Mouse (Mus musculus) intestine, embryonic 14.5 days (tissue): Measurements from ENCODE around the gene Camk2d. TPM values are rescaled to one million over a fixed set of nuclear protein-coding genes. Genes with fewer than 3 reads are reported as not detected.

Source experiments
- ATAC-seq: fragments of 200-750 bp; cut with Nextera tagmentation; replicated peaks from 2 replicates; pipeline ENCODE4 v1.8.0; 2017; ENCODE audit warnings: low read depth, moderate number of reproducible peaks, moderate TSS enrichment, moderate library complexity; ENCODE audit not compliant: low FRiP score, low TSS enrichment
- DNase-seq: peaks from one replicate; pipeline ENCODE4 v3.0.0-alpha.2; 2018; ENCODE audit warnings: low spot score
- H3K27ac ChIP-seq: fragments of 300-500 bp; sonication (generic); 2 replicates; pipeline ENCODE4 v1.5.1; 2014; ENCODE audit warnings: low read depth, mild to moderate bottlenecking, control low read depth
- H3K27me3 ChIP-seq: fragments of 300-500 bp; sonication (generic); replicated peaks from 2 replicates; pipeline ENCODE4 v1.6.1; 2014; ENCODE audit warnings: low read length, control low read depth; ENCODE audit not compliant: control insufficient read depth, insufficient read depth
- H3K36me3 ChIP-seq: fragments of 300-500 bp; sonication (generic); 2 replicates; pipeline ENCODE4 v1.6.1; 2014; ENCODE audit warnings: low read length, control low read depth; ENCODE audit not compliant: control insufficient read depth, insufficient read depth
- H3K4me1 ChIP-seq: fragments of 300-500 bp; sonication (generic); replicated peaks from 2 replicates; pipeline ENCODE4 v1.6.1; 2014; ENCODE audit warnings: low read length, control low read depth, mixed read lengths; ENCODE audit not compliant: control insufficient read depth, insufficient read depth
- H3K4me2 ChIP-seq: fragments of 300-500 bp; sonication (generic); 2 replicates; pipeline ENCODE4 v1.6.1; 2014; ENCODE audit warnings: low read length
- H3K4me3 ChIP-seq: fragments of 300-500 bp; sonication (generic); 2 replicates; pipeline ENCODE4 v1.5.1; 2014; ENCODE audit warnings: low read depth, low read length, control low read depth, mixed read lengths
- H3K9ac ChIP-seq: fragments of 300-500 bp; sonication (generic); 2 replicates; pipeline ENCODE4 v1.6.1; 2014; ENCODE audit warnings: mild to moderate bottlenecking, low read length
- H3K9me3 ChIP-seq: fragments of 300-500 bp; sonication (generic); 2 replicates; pipeline ENCODE4 v1.6.1; 2016; ENCODE audit warnings: low read length, control low read depth; ENCODE audit not compliant: control insufficient read depth
- WGBS: fragments of 180-500 bp; shearing (Covaris S2); extraction: QIAGEN DNeasy Blood & Tissue Kit; methylation state at CpG from one replicate; pipeline ENCODE4 v1.1.7; 2014; 5-methylcytosine and 5-hydroxymethylcytosine counted together
- polyA plus RNA-seq: library from polyadenylated mRNA; unstranded; fragments of >200 nt; fragmentation: Nextera tagmentation; extraction: Ambion mirVana; gene quantifications from 2 replicates; pipeline ENCODE4 v1.2.1, GENCODE M21; 2014

The Camk2d gene
- polyA plus RNA-seq, 1 experiment from 2014 or later, result 47.0 TPM

DNA sequence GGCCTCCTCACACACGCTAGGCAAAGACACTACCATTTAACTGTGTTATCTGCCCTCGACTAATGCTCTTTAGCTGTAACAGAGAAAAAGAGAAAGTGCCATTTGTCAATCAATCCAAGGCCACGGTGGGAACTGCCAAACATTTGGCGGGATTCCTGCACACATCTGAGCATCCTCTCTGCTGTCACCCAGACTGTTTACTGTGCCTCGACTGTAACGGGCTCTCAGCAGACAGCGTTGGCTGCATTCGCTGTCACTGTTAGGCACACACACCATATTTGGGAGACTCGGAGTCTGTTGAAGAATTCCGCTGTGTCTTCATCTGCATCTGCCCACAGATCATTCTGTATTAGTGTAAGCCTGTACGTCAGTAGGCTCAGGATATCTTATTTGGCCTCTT is 6.7 kb downstream of the Camk2d start:
- no peaks in the 10 kb centered on the region for H3K27me3 ChIP-seq
- H3K9ac ChIP-seq, result no peak overlapping the region
- ATAC-seq, result no peak
- H3K4me2 ChIP-seq, result no peak overlapping the region
- 0 out of 2 replicates have a peak, but pooled peaks cover 3% of the 10 kb centered on the region for H3K4me1 ChIP-seq
- no peak for DNase-seq
- 0 out of 2 replicates have a peak, but pooled peaks cover 6% of the 10 kb centered on the region for H3K36me3 ChIP-seq
- no peaks in the 10 kb centered on the region for H3K9me3 ChIP-seq
- 64% methylated on average over 11 of the region's 11 CpGs for WGBS
- no peak overlapping the region for H3K27ac ChIP-seq
- no peak overlapping the region for H3K4me3 ChIP-seq

GRCm38 (mm10) chr3:126604656-126605434 is 8.7 kb downstream of the Camk2d start:
- H3K4me3 ChIP-seq, result no peak overlapping the region
- ATAC-seq (no peak), DNase-seq (no peak)
- WGBS, result 87% methylated on average over 9 of the region's 9 CpGs
- peaks cover 6% of the 10 kb centered on the region; the same call in 1 of the 2 replicates for H3K4me1 ChIP-seq
- 0 out of 2 replicates have a peak, but pooled peaks cover 6% of the 10 kb centered on the region for H3K36me3 ChIP-seq
- H3K9me3 ChIP-seq, result no peaks in the 10 kb centered on the region
- no peak overlapping the region for H3K27ac ChIP-seq
- no peaks in the 10 kb centered on the region for H3K27me3 ChIP-seq
- no peak overlapping the region for H3K9ac ChIP-seq
- H3K4me2 ChIP-seq, result no peak overlapping the region

DNA sequence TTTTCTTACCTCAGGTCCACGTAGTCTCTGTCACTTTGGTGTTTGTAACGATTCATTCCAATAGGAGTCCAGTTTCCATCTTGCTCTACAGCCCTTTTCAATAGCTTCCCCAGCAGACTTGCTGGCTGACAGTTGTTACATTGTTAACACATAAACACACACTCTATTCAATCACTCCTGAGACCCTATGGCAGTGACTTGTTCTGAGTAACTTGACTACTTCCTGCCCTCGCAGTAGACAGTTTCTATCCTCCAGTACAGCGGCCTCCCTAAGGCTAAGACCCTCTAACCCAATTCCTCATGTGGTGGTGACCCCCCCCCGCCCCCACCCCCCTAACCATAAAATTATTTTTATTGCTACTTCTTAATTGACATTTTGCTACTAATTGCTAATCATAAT is 13.2 kb downstream of the Camk2d start:
- H3K4me1 ChIP-seq, result peaks cover 13% of the 10 kb centered on the region
- no peaks in the 10 kb centered on the region for H3K36me3 ChIP-seq
- no peak overlapping the region; the same call in 1 of the 2 replicates for H3K27ac ChIP-seq
- peak; percentile 51; the same call in 1 of the 2 replicates for ATAC-seq
- 57% methylated on average over 5 of the region's 5 CpGs for WGBS
- H3K4me2 ChIP-seq, result no peak overlapping the region
- no peaks in the 10 kb centered on the region for H3K27me3 ChIP-seq
- no peak overlapping the region for H3K4me3 ChIP-seq
- H3K9ac ChIP-seq, result no peak overlapping the region
- no peak for DNase-seq
- no peaks in the 10 kb centered on the region for H3K9me3 ChIP-seq

- no peak overlapping the region for H3K4me3 ChIP-seq
- H3K36me3 ChIP-seq, result no peaks in the 10 kb centered on the region
- ATAC-seq (peak; percentile 92), DNase-seq (no peak)
- H3K27ac ChIP-seq, result no peak overlapping the region; the same call in 1 of the 2 replicates
- 71% methylated on average over 14 of the region's 14 CpGs for WGBS
- no peaks in the 10 kb centered on the region for H3K9me3 ChIP-seq
- H3K4me1 ChIP-seq, result peaks cover 13% of the 10 kb centered on the region
- H3K4me2 ChIP-seq, result no peak overlapping the region
- H3K27me3 ChIP-seq, result no peaks in the 10 kb centered on the region
- H3K9ac ChIP-seq, result no peak overlapping the region
Measured at GRCm38 (mm10) chr3:126609795-126610451, 13.8 kb downstream of the Camk2d start.

DNA sequence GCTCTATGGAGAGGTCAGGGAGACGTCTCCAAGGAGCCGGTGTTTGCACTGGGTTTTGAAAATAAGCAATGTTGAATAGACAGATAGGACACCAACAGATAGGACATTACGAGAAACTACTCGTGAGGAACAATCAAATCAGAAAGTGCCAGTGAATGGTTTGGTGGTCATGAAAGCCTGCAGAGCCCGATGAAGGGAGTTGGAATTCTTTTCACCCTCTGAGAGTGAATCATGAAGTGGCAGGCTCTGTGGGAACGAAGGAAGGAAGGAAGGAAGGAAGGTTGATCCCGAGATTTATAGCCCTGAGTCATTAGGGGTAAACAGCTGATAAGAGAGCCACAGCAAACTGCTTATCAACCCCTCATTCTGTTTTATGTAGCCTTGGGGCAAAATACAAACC is 15.5 kb downstream of the Camk2d start:
- peak overlapping the region; percentile 75 for H3K27ac ChIP-seq

GRCm38 (mm10) chr3:126612748-126613509 is 16.8 kb downstream of the Camk2d start:
- no peak overlapping the region for H3K9ac ChIP-seq
- DNase-seq, result no peak
- no peaks in the 10 kb centered on the region for H3K36me3 ChIP-seq
- no peaks in the 10 kb centered on the region for H3K27me3 ChIP-seq
- no peak overlapping the region for H3K4me2 ChIP-seq
- H3K27ac ChIP-seq, result no peak overlapping the region; the same call in 1 of the 2 replicates
- H3K9me3 ChIP-seq, result no peaks in the 10 kb centered on the region
- H3K4me1 ChIP-seq, result peaks cover 10% of the 10 kb centered on the region
- 65% methylated on average over 4 of the region's 4 CpGs for WGBS
- ATAC-seq, result no peak
- no peak overlapping the region for H3K4me3 ChIP-seq

More for the DNA sequence above, 15.5 kb downstream of the Camk2d start:
- no peak for DNase-seq
- 16% methylated on average over 7 of the region's 7 CpGs for WGBS
- Histone ChIP-seq H3K4me2 (peak overlapping the region; percentile 36; the same call in 1 of the 2 replicates), H3K9ac (no peak overlapping the region), H3K27me3 (no peaks in the 10 kb centered on the region), H3K4me3 (no peak overlapping the region), H3K36me3 (no peaks in the 10 kb centered on the region), H3K9me3 (no peaks in the 10 kb centered on the region), H3K4me1 (peaks cover 13% of the 10 kb centered on the region)
- ATAC-seq, result 0 out of 2 replicates have a peak, but pooled peaks have one; percentile 13

DNA sequence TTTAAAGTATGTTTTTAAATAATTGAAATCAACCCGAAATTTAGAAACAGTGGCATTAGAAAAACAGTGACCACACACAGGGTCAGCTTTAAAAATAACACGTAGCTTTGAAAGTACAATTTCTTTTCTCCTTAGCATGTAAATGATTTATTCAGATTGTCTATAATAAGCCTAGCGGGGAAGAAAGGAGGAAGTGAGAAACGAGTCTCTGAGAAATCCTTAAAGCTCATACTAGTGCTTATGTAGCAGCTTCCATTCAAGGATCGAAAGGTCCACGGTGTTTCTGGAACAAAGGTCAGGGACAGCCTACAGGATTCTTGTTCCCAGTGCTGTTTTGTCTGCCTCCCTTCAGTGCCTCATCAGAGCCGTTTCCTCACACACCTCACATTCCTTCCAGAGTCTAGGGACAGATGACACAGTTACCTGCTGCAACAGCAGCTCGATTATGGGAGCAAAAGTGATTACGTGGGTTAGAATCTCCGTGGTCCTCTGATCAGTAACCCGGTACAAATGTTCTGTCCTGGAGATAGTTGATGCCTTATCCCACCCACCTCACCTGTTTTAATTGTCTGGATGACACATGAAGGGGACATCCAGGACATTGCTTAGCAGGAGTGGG is 17.5 kb downstream of the Camk2d start:
- Histone ChIP-seq H3K4me1 (peaks cover 10% of the 10 kb centered on the region), H3K9me3 (no peaks in the 10 kb centered on the region), H3K27me3 (no peaks in the 10 kb centered on the region), H3K4me2 (no peak overlapping the region), H3K27ac (no peak overlapping the region), H3K9ac (no peak overlapping the region), H3K36me3 (no peaks in the 10 kb centered on the region), H3K4me3 (no peak overlapping the region)
- WGBS, result 64% methylated on average over 11 of the region's 11 CpGs
- no peak for ATAC-seq
- no peak for DNase-seq

DNA sequence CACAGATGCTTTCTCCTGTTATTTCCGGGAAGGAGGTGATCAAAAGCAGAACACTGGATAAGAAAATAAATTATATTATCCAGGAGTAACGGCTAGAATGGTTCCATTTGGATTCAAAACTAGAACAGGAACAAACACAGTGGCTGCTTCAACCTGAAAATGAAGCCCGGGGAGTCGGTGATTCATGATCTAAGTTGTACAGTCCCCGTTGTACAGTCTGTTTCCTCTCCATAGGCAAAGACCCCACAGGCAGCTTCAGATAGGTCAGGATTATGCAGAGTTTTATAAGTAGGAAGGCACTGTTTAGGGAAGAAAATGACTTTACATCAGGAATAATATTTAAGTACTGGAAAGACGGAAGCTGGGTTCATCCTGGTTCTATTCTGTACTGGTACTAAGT is 19.2 kb downstream of the Camk2d start:
- no peak overlapping the region for H3K27ac ChIP-seq
- peaks cover 6% of the 10 kb centered on the region for H3K4me1 ChIP-seq
- H3K9ac ChIP-seq, result no peak overlapping the region
- no peaks in the 10 kb centered on the region for H3K9me3 ChIP-seq
- H3K4me2 ChIP-seq, result no peak overlapping the region
- no peaks in the 10 kb centered on the region for H3K36me3 ChIP-seq
- no peak for DNase-seq
- no peaks in the 10 kb centered on the region for H3K27me3 ChIP-seq
- WGBS, result 37% methylated on average over 6 of the region's 6 CpGs
- no peak overlapping the region for H3K4me3 ChIP-seq
- ATAC-seq, result no peak
